Mouse (Mus musculus) E14TG2a.4 (cell line): ENCODE results near the gene Polr2g.

Experiments used
- CTCF ChIP-seq: conservative IDR thresholded peaks from 2 replicates; pipeline ENCODE4 v1.5.1; 2014; ENCODE audit warnings: low read length
- POU5F1 ChIP-seq: IDR thresholded peaks from 2 replicates; pipeline ENCODE4 v1.6.1; 2014; ENCODE audit warnings: low read length, borderline replicate concordance

DNA sequence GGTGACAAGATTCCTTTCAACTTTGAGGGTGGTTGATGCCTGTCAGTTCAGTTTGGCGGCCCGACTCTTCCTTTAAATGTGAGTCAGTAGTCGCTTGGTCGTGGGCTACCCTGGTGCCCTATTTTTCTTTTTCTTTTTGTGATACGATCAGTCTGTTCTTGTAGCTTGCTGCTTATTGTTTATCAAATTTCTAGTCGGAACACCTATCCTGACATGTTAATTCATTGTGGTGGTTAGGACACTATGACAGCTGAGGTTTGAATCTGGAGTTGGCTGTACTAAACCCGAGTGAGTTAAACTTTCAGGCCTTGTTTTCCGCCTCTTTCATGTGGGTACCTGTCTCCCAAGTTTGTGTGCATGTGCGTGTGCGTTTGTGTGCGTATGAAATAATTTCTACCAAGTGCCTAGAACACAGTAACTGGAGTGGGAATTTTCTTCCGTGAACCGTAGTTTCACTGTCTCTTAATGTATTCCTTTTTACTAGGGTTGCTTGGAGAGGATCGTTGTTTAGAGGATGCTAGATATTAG, 40.8 kb downstream of the Polr2g start:
- no peak for TF ChIP-seq CTCF
- no peak for TF ChIP-seq POU5F1
